Mouse (Mus musculus) layer of hippocampus, adult 9-10 months (tissue): Measurements from ENCODE around the gene Slamf8.

ENCODE experiments used
- DNase-seq: peaks from one replicate; pipeline ENCODE4 v3.0.0; 2022; ENCODE audit warnings: low spot score

Gene Slamf8

GRCm38 (mm10) chr1:172593956-172594355 is 3.6 kb upstream of the Slamf8 start:
- no peak for DNase-seq

- DNase-seq, result no peak
Observed at GRCm38 (mm10) chr1:172593321-172593720, 3.0 kb upstream of the Slamf8 start.

- no peak for DNase-seq
Observed at GRCm38 (mm10) chr1:172585612-172586567, 4.5 kb downstream of the Slamf8 start.

- DNase-seq, result no peak
Observed at GRCm38 (mm10) chr1:172585026-172585425, 5.3 kb downstream of the Slamf8 start.

GRCm38 (mm10) chr1:172584271-172584670 is 6.1 kb downstream of the Slamf8 start:
- no peak for DNase-seq

GRCm38 (mm10) chr1:172582436-172582835 is 7.9 kb downstream of the Slamf8 start:
- DNase-seq, result no peak

GRCm38 (mm10) chr1:172580116-172580515 is 10.3 kb downstream of the Slamf8 start:
- DNase-seq, result no peak

- no peak for DNase-seq
Observed at GRCm38 (mm10) chr1:172567758-172568157, 22.6 kb downstream of the Slamf8 start.

GRCm38 (mm10) chr1:172566131-172566530 is 24.2 kb downstream of the Slamf8 start:
- no peak for DNase-seq

GRCm38 (mm10) chr1:172563465-172563828 is 26.9 kb downstream of the Slamf8 start:
- no peak for DNase-seq

GRCm38 (mm10) chr1:172562641-172563464 is 27.5 kb downstream of the Slamf8 start:
- DNase-seq, result no peak

- no peak for DNase-seq
Observed at GRCm38 (mm10) chr1:172555638-172556037, 34.7 kb downstream of the Slamf8 start, which contains the start of gene Vsig8. Vsig8 (plus strand) TSS chr1:172555938.

GRCm38 (mm10) chr1:172552623-172553022 is 37.7 kb downstream of the Slamf8 start:
- no peak for DNase-seq

- no peak for DNase-seq
Observed at GRCm38 (mm10) chr1:172551009-172551408, 39.4 kb downstream of the Slamf8 start.

- no peak for DNase-seq
Observed at GRCm38 (mm10) chr1:172550551-172550951, 39.8 kb downstream of the Slamf8 start.

GRCm38 (mm10) chr1:172549717-172550116 is 40.7 kb downstream of the Slamf8 start:
- no peak for DNase-seq

GRCm38 (mm10) chr1:172549314-172549713 is 41.1 kb downstream of the Slamf8 start:
- DNase-seq, result no peak

- no peak for DNase-seq
Observed at GRCm38 (mm10) chr1:172548501-172548900, 41.9 kb downstream of the Slamf8 start.

- no peak for DNase-seq
Observed at GRCm38 (mm10) chr1:172546062-172546461, 44.3 kb downstream of the Slamf8 start.

GRCm38 (mm10) chr1:172540283-172540820 is 50.0 kb downstream of the Slamf8 start:
- DNase-seq, result no peak

GRCm38 (mm10) chr1:172539827-172540226 is 50.5 kb downstream of the Slamf8 start:
- DNase-seq, result no peak

- DNase-seq, result no peak
Observed at GRCm38 (mm10) chr1:172535116-172535515, 55.3 kb downstream of the Slamf8 start.

GRCm38 (mm10) chr1:172532551-172532950 is 57.8 kb downstream of the Slamf8 start:
- DNase-seq, result no peak
